Mouse (Mus musculus) layer of hippocampus, adult 8-10 months (tissue): ENCODE data around the gene Tnni3. TPM values are rescaled to one million over a fixed set of nuclear protein-coding genes. Genes with fewer than 3 reads are reported as not detected.

Experiments
- DNase-seq, 2 experiments: peaks; one replicate each; pipeline ENCODE4 v3.0.0; 2022; ENCODE audit warnings: low spot score in 2 of 2
- total RNA-seq, 4 experiments: library from RNA; stranded (reverse); gene quantifications; 2 replicates each; pipeline ENCODE4 v1.2.4; 2022

Gene Tnni3
- total RNA-seq, 4 experiments from 2014 or later = 1.3 TPM; not detected in 3

- no peak for DNase-seq
Observed at GRCm38 (mm10) chr7:4499034-4499433, 25.0 kb downstream of the Tnni3 start.

GRCm38 (mm10) chr7:4498251-4498650 lies 25.8 kb downstream of the Tnni3 start:
- DNase-seq = no peak

- DNase-seq = no peak
Observed at GRCm38 (mm10) chr7:4497271-4497903, 26.6 kb downstream of the Tnni3 start.

GRCm38 (mm10) chr7:4496468-4496867 lies 27.6 kb downstream of the Tnni3 start:
- DNase-seq = no peak

GRCm38 (mm10) chr7:4493991-4494390 lies 30.0 kb downstream of the Tnni3 start:
- no peak for DNase-seq

GRCm38 (mm10) chr7:4492284-4493224 lies 31.5 kb downstream of the Tnni3 start:
- no peak for DNase-seq

- DNase-seq = no peak
Observed at GRCm38 (mm10) chr7:4491308-4491707, 32.7 kb downstream of the Tnni3 start.

- no peak for DNase-seq
Observed at GRCm38 (mm10) chr7:4482281-4482680, 41.7 kb downstream of the Tnni3 start.

GRCm38 (mm10) chr7:4479674-4480073 lies 44.4 kb downstream of the Tnni3 start:
- DNase-seq = no peak

- DNase-seq = no peak
Observed at GRCm38 (mm10) chr7:4478796-4479291, 45.2 kb downstream of the Tnni3 start.

GRCm38 (mm10) chr7:4478021-4478795 lies 45.8 kb downstream of the Tnni3 start:
- peak; percentile 45 to 57 for DNase-seq

GRCm38 (mm10) chr7:4473940-4474339 lies 50.1 kb downstream of the Tnni3 start:
- DNase-seq = no peak

- peak; percentile 73 to 85 for DNase-seq
Observed at GRCm38 (mm10) chr7:4471179-4471555, 52.9 kb downstream of the Tnni3 start.

GRCm38 (mm10) chr7:4470275-4471178 lies 53.5 kb downstream of the Tnni3 start:
- DNase-seq = peak in 1 of 2 experiments; percentile 47

Other genes with a start within 250 kb of the Tnni3 start
- gene Ncr1, start 186.5 kb downstream of the Tnni3 start, total RNA-seq = not detected
- under 1 TPM in 1 of 4 experiments, not detected in 3; 0.51 TPM for gene Gp6, start 126.5 kb downstream of the Tnni3 start, total RNA-seq
- 10 to 100 TPM; 27.0 to 31.7 (median 30.2) TPM for gene Rdh13, start 78.6 kb downstream of the Tnni3 start, total RNA-seq
- 1 to 10 TPM; 6.1 to 9.1 (median 6.2) TPM for gene Eps8l1, start 63.6 kb downstream of the Tnni3 start, total RNA-seq
- 100 to 1,000 TPM; 143 to 158 (median 147) TPM for gene Ppp1r12c, start 22.5 kb downstream of the Tnni3 start, total RNA-seq
- 1 to 10 TPM; 1.3 to 4.0 (median 2.0) TPM for gene Tnnt1, start 7.8 kb downstream of the Tnni3 start, total RNA-seq
- gene Dnaaf3, start 8.2 kb upstream of the Tnni3 start, total RNA-seq = 1 to 10 TPM in 1 of 4 experiments, under 1 TPM in 2, not detected in 1; 0.77 to 1.6 (median 0.96) TPM
- 100 to 1,000 TPM; 180 to 219 (median 211) TPM for gene Syt5, start 23.3 kb upstream of the Tnni3 start, total RNA-seq
- under 1 TPM; 0.59 to 0.85 (median 0.67) TPM for gene Ptprh, start 79.8 kb upstream of the Tnni3 start, total RNA-seq
- gene Tmem86b, start 107.2 kb upstream of the Tnni3 start, total RNA-seq = 10 to 100 TPM; 15.4 to 27.0 (median 20.7) TPM
- 100 to 1,000 TPM; 130 to 139 (median 134) TPM for gene Ppp6r1, start 134.8 kb upstream of the Tnni3 start, total RNA-seq
- gene Hspbp1, start 160.8 kb upstream of the Tnni3 start, total RNA-seq = 10 to 100 TPM; 76.4 to 91.2 (median 84.1) TPM
- 100 to 1,000 TPM; 314 to 327 (median 325) TPM for gene Brsk1, start 166.4 kb upstream of the Tnni3 start, total RNA-seq
- under 1 TPM in 2 of 4 experiments, not detected in 2; 0.27 to 0.36 TPM for gene Tmem150b, start 201.0 kb upstream of the Tnni3 start, total RNA-seq
- 10 to 100 TPM; 26.1 to 39.8 (median 33.0) TPM for gene Kmt5c, start 215.9 kb upstream of the Tnni3 start, total RNA-seq
- gene Cox6b2, start 228.9 kb upstream of the Tnni3 start, total RNA-seq = 10 to 100 TPM in 1 of 4 experiments, 1 to 10 TPM in 3; 6.0 to 13.0 (median 7.4) TPM
- not detected for gene Fam71e2, start 247.1 kb upstream of the Tnni3 start, total RNA-seq